Mouse (Mus musculus): ENCODE measurements around the gene Myl3. TPM values are rescaled to one million over a fixed set of nuclear protein-coding genes. Genes with fewer than 3 reads are reported as not detected.

Myl3 gene
- total and polyA plus RNA-seq, 3 experiments = not detected

GRCm38 (mm10) chr9:110774403-110775268 lies 33.0 kb downstream of the Myl3 start:
- dilution Hi-C loops (cut with MboI; ENCODE audit: extremely low pct_ligation_motif_present, extremely low pct_unique_long_range_greater_than_20kb, low sequenced_read_pairs) = no loop called here
- no peak for DNase-seq (ENCODE audit: extremely low read depth)

GRCm38 (mm10) chr9:110775269-110776022 lies 33.8 kb downstream of the Myl3 start:
- no peak overlapping the region for H3K4me3 ChIP-seq (replicated peaks in 1 of 3; ENCODE audit: low read depth in 2 of 3, low read length in 2 of 3, poor library complexity in 1 of 3)
- peaks cover 54% of the 10 kb centered on the region for H3K27me3 ChIP-seq (replicated peaks)
- dilution Hi-C loops (cut with MboI; ENCODE audit: extremely low pct_ligation_motif_present, extremely low pct_unique_long_range_greater_than_20kb, low sequenced_read_pairs) = no loop called here

More at GRCm38 (mm10) chr9:110774403-110775268, 33.0 kb downstream of the Myl3 start:
- H3K9me3 ChIP-seq (replicated peaks; ENCODE audit: low read length) = no peaks in the 10 kb centered on the region
- peaks cover 2 to 7% of the 10 kb centered on the region in 2 experiments; a peak in 2 of 4 replicates for H3K4me1 ChIP-seq (ENCODE audit: control insufficient read depth in 1 of 2, insufficient read depth in 2 of 2)
- no peak overlapping the region for H3K27ac ChIP-seq (ENCODE audit: insufficient read depth, low read depth)
- no peak for TF ChIP-seq ZNF384 (IDR thresholded peaks at IDR 0.05; ENCODE audit: low read depth, low read length)
- TF ChIP-seq USF2 (conservative IDR thresholded peaks at IDR 0.05; ENCODE audit: low read depth, low read length) = no peak
- no peak for TF ChIP-seq TBP (conservative IDR thresholded peaks at IDR 0.05; ENCODE audit: low read depth, low read length)
- no peak for TF ChIP-seq SIN3A (IDR thresholded peaks at IDR 0.05; ENCODE audit: low read length)
- TF ChIP-seq RCOR1 (conservative IDR thresholded peaks at IDR 0.05; ENCODE audit: low read depth, low read length) = no peak
- TF ChIP-seq ZC3H11A (IDR thresholded peaks at IDR 0.05; ENCODE audit: low read depth, low read length) = no peak
- TF ChIP-seq POLR2A (IDR thresholded peaks at IDR 0.05; ENCODE audit: low read depth, low read length) = no peak
- H3K36me3 ChIP-seq (replicated peaks in 1 of 2; ENCODE audit: control insufficient read depth in 1 of 2, insufficient read depth in 1 of 2, low read length in 1 of 2) = no peaks in the 10 kb centered on the region
- no peak overlapping the region for H3K4me3 ChIP-seq (replicated peaks in 1 of 3; ENCODE audit: low read depth in 2 of 3, low read length in 2 of 3, poor library complexity in 1 of 3)
- H3K27me3 ChIP-seq (replicated peaks) = peaks cover 59% of the 10 kb centered on the region
- in situ Hi-C loops (cut with MboI; ENCODE audit: low pct_ligation_motif_present, low pct_unique_long_range_greater_than_20kb, low sequenced_read_pairs) = no loop called here
- H3K9ac ChIP-seq (ENCODE audit: insufficient read depth, low read depth) = no peak overlapping the region
- no peak overlapping the region for H3K4me2 ChIP-seq (ENCODE audit: insufficient read depth, low read depth, poor library complexity, severe bottlenecking)
- H3K79me2 ChIP-seq (replicated peaks; ENCODE audit: control insufficient read depth, extremely low read depth, insufficient read depth, poor library complexity, severe bottlenecking) = no peaks in the 10 kb centered on the region

GRCm38 (mm10) chr9:110778100-110778499 lies 36.4 kb downstream of the Myl3 start:
- H3K36me3 ChIP-seq (replicated peaks in 1 of 2; ENCODE audit: control insufficient read depth in 1 of 2, insufficient read depth in 1 of 2, low read length in 1 of 2) = no peaks in the 10 kb centered on the region
- H3K4me3 ChIP-seq (replicated peaks in 1 of 3; ENCODE audit: low read depth in 2 of 3, low read length in 2 of 3, poor library complexity in 1 of 3) = no peak overlapping the region
- no peak overlapping the region for H3K4me2 ChIP-seq (ENCODE audit: insufficient read depth, low read depth, poor library complexity, severe bottlenecking)
- DNase-seq (ENCODE audit: extremely low read depth) = no peak
- H3K27me3 ChIP-seq (replicated peaks) = peaks cover 53% of the 10 kb centered on the region
- H3K27ac ChIP-seq (ENCODE audit: insufficient read depth, low read depth) = no peak overlapping the region
- dilution Hi-C loops (cut with MboI; ENCODE audit: extremely low pct_ligation_motif_present, extremely low pct_unique_long_range_greater_than_20kb, low sequenced_read_pairs) = no loop called here
- H3K79me2 ChIP-seq (replicated peaks; ENCODE audit: control insufficient read depth, extremely low read depth, insufficient read depth, poor library complexity, severe bottlenecking) = no peaks in the 10 kb centered on the region
- H3K9ac ChIP-seq (ENCODE audit: insufficient read depth, low read depth) = no peak overlapping the region
- in situ Hi-C loops (cut with MboI; ENCODE audit: low pct_ligation_motif_present, low pct_unique_long_range_greater_than_20kb, low sequenced_read_pairs) = no loop called here
- H3K9me3 ChIP-seq (replicated peaks; ENCODE audit: low read length) = no peaks in the 10 kb centered on the region
- H3K4me1 ChIP-seq (ENCODE audit: control insufficient read depth in 1 of 2, insufficient read depth in 2 of 2) = peaks cover 4 to 21% of the 10 kb centered on the region in 2 experiments; a peak in 3 of 4 replicates
- TF ChIP-seq POLR2A (IDR thresholded peaks at IDR 0.05; ENCODE audit: low read depth, low read length) (no peak), MAX (IDR thresholded peaks at IDR 0.05; ENCODE audit: low read length) (no peak), TBP (conservative IDR thresholded peaks at IDR 0.05; ENCODE audit: low read depth, low read length) (no peak), USF1 (IDR thresholded peaks at IDR 0.05; ENCODE audit: low read depth, low read length) (no peak), USF2 (conservative IDR thresholded peaks at IDR 0.05; ENCODE audit: low read depth, low read length) (no peak), RCOR1 (conservative IDR thresholded peaks at IDR 0.05; ENCODE audit: low read depth, low read length) (no peak), UBTF (IDR thresholded peaks at IDR 0.05; ENCODE audit: low read depth, low read length) (no peak), ETS1 (conservative IDR thresholded peaks at IDR 0.05; ENCODE audit: low read depth, low read length) (no peak), MYC (IDR thresholded peaks at IDR 0.05; ENCODE audit: low read depth, low read length) (no peak), JUND (conservative IDR thresholded peaks at IDR 0.05; ENCODE audit: low read depth, low read length) (no peak), HCFC1 (IDR thresholded peaks at IDR 0.05; ENCODE audit: low read depth, low read length) (no peak), MEF2A (IDR thresholded peaks at IDR 0.05; ENCODE audit: borderline replicate concordance, low read depth, low read length) (no peak), CTCF (conservative IDR thresholded peaks at IDR 0.05 in 1 of 2, IDR thresholded peaks at IDR 0.05 in 1 of 2; ENCODE audit: low read depth in 2 of 2, low read length in 2 of 2) (no peak), TCF12 (IDR thresholded peaks at IDR 0.05; ENCODE audit: low read depth, low read length) (no peak), PAX5 (IDR thresholded peaks at IDR 0.05; ENCODE audit: low read length) (no peak), ZMIZ1 (IDR thresholded peaks at IDR 0.05; ENCODE audit: low read depth, low read length) (no peak), POLR2AphosphoS2 (IDR thresholded peaks at IDR 0.05; ENCODE audit: low read depth, low read length) (no peak)

More at GRCm38 (mm10) chr9:110775269-110776022, 33.8 kb downstream of the Myl3 start:
- Histone ChIP-seq H3K36me3 (replicated peaks in 1 of 2; ENCODE audit: control insufficient read depth in 1 of 2, insufficient read depth in 1 of 2, low read length in 1 of 2) (no peaks in the 10 kb centered on the region), H3K27ac (ENCODE audit: insufficient read depth, low read depth) (no peak overlapping the region), H3K79me2 (replicated peaks; ENCODE audit: control insufficient read depth, extremely low read depth, insufficient read depth, poor library complexity, severe bottlenecking) (no peaks in the 10 kb centered on the region), H3K9me3 (replicated peaks; ENCODE audit: low read length) (no peaks in the 10 kb centered on the region), H3K4me1 (ENCODE audit: control insufficient read depth in 1 of 2, insufficient read depth in 2 of 2) (peaks cover 3 to 10% of the 10 kb centered on the region in 2 experiments; a peak in 3 of 4 replicates), H3K9ac (ENCODE audit: insufficient read depth, low read depth) (no peak overlapping the region), H3K4me2 (ENCODE audit: insufficient read depth, low read depth, poor library complexity, severe bottlenecking) (no peak overlapping the region)
- TF ChIP-seq USF2 (conservative IDR thresholded peaks at IDR 0.05; ENCODE audit: low read depth, low read length) (no peak), MXI1 (IDR thresholded peaks at IDR 0.05; ENCODE audit: low read depth, low read length) (no peak), UBTF (IDR thresholded peaks at IDR 0.05; ENCODE audit: low read depth, low read length) (no peak), JUND (conservative IDR thresholded peaks at IDR 0.05; ENCODE audit: low read depth, low read length) (no peak), BHLHE40 (IDR thresholded peaks at IDR 0.05; ENCODE audit: low read depth, low read length) (no peak), KAT2A (IDR thresholded peaks at IDR 0.05; ENCODE audit: insufficient replicate concordance, low read length) (no peak)
- no peak for DNase-seq (ENCODE audit: extremely low read depth)
- in situ Hi-C loops (cut with MboI; ENCODE audit: low pct_ligation_motif_present, low pct_unique_long_range_greater_than_20kb, low sequenced_read_pairs) = no loop called here
